Mouse (Mus musculus): Measurements from ENCODE around the gene Ccdc63.

GRCm38 (mm10) chr5:122071997-122072396, 68.6 kb downstream of the Ccdc63 start:
- no peak for TF ChIP-seq CTCF (IDR thresholded peaks at IDR 0.05; ENCODE audit: extremely low read depth, insufficient read depth, low read length)
- no peak for TF ChIP-seq POLR2A (IDR thresholded peaks at IDR 0.05; ENCODE audit: extremely low read depth, insufficient read depth, low read length)
